Mouse (Mus musculus): Measurements from ENCODE around the gene Elp5. TPM values are rescaled to one million over a fixed set of nuclear protein-coding genes. Genes with fewer than 3 reads are reported as not detected.
"Not testable (repeated sequence)": the region's sequence is repeated elsewhere in the genome, so short reads cannot be mapped to it uniquely, and the experiment has no call there.

The Elp5 gene
- total RNA-seq, 2 experiments from 2014 or later: 33.0 to 45.2 TPM

DNA sequence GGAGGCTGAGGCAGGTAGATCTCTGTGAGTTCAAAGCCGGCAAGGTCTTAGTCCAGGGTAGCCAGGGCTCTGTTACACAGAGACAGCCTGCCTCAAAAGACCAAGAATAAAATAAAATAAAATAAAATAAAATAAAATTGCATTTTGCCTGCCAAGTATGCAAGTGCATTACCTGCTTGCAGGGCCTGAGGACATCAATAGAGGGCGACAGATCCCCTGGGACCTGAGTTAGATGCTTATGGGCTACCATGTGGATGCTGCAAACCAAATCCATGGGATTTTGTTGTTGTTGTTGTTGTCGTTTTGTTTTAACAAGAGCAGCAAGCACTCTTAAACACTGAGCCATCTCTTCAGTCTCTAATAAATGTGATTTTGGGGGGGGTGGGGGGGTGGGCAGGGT lies 50.1 kb downstream of the Elp5 start:
- TF ChIP-seq CTCF (IDR thresholded peaks at IDR 0.05): peak; percentile 47
- intact Hi-C loops (cut with DNase I): loop anchor here (5.0 kb wide), 1 partner anchor 70 kb away; the partner anchor contains the start of gene Dvl2
- H3K4me3 ChIP-seq: no peak overlapping the region
- no peak overlapping the region for H3K27ac ChIP-seq
- no peak for DNase-seq

DNA sequence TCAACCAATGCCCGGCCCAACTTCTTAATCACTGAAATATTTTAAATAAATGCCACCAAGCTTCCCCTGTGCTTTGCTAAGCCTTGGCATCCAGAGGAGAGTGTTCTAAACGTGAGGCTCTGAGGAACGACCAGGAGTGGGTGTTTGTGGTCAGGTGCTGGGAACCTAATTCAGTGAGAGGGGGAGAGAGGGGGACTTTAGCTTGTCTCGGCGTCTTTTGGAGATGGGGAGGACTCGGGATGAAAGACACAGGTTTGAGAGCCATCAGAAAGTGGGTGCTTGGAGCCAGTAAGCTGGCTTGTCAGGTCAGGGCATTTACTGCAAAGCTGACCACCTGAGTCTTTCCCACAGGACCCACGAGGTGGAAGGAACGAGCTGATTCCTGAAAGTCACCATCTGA lies 50.5 kb downstream of the Elp5 start:
- intact Hi-C loops (cut with DNase I): loop anchor here (5.0 kb wide), 1 partner anchor 71 kb away; the partner anchor contains the start of gene Dvl2
- no peak overlapping the region for H3K27ac ChIP-seq
- no peak overlapping the region for H3K4me3 ChIP-seq
- no peak for DNase-seq
- no peak for TF ChIP-seq CTCF (IDR thresholded peaks at IDR 0.05)

DNA sequence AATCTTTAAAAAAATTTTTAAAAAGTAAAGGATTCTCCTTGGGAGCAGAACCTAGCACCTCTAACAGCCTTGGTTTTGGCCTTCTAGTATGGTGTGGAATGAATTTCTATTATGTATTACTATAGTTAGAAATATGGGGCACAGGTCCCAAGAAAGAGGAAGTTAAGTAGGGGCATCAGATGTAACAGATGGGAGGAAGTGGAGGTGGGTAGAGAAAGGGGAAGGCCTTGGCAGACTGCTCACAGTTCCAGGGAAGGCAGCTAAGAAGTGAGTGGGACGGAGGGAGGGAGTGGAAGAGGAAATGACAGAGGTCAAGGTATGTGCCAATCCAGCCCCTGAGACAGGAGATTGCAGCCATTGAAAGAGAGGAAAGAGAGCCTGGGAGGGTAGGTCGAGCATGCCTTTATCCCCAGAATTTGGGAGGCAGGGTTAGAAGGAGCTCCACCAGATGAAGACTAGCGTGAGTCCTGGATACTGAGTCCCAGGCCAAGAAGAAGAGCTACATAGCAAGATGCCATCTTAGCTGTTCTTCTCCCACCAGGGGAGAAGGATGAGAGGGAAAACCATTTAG lies 51.3 kb downstream of the Elp5 start:
- H3K27ac ChIP-seq: no peak overlapping the region

DNA sequence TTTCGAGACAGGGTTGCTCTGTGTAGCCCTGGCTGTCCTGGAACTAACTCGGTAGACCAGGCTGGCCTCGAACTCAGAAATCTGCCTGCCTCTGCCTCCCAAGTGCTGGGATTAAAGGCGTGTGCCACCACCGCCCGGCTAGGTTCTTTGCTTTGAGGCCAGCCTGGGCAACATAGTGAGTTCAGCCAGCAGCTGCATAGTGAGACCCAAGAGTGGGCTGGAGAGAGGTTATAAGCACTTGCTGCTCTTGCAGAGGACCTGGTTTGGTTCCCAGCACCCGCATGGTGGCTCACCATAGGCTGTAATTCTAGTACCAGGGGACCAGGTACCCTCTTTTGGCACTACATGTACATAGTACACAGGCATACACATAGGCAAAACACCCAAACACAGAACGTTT lies 52.1 kb downstream of the Elp5 start:
- intact Hi-C loops (cut with DNase I): loop anchor here (5.0 kb wide), 1 partner anchor 72 kb away; the partner anchor contains the start of gene Dvl2
- H3K4me3 ChIP-seq, H3K27ac ChIP-seq, DNase-seq: not testable (repeated sequence)

More for the DNA sequence above, 51.3 kb downstream of the Elp5 start:
- no peak overlapping the region for H3K4me3 ChIP-seq
- DNase-seq: no peak
- TF ChIP-seq CTCF (IDR thresholded peaks at IDR 0.05): no peak
- intact Hi-C loops (cut with DNase I): loop anchor here (5.0 kb wide), 1 partner anchor 71 kb away; the partner anchor contains the start of gene Dvl2

DNA sequence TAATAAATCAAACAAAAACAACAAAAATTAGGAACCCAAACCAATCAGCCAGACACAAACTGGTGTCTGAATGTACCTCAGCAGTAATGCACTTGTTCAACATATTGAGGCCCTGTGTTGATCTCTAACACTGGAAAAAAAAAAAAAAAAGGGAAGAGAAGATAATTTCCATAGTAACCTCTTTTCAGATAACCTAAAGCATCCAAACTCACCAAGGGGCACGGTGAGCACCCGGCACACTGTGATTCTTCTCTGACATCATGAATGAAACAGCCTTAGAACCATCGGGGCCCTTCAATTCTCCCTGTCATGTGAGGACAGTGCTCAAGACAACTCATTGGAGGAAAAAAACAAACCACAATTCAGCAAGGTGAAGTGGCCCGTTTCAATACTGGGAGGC lies 52.6 kb downstream of the Elp5 start:
- intact Hi-C loops (cut with DNase I): loop anchor here (5.0 kb wide), 1 partner anchor 73 kb away; the partner anchor contains the start of gene Dvl2
- TF ChIP-seq CTCF (IDR thresholded peaks at IDR 0.05): no peak
- Histone ChIP-seq H3K27ac (no peak overlapping the region), H3K4me3 (no peak overlapping the region)
- DNase-seq: no peak

DNA sequence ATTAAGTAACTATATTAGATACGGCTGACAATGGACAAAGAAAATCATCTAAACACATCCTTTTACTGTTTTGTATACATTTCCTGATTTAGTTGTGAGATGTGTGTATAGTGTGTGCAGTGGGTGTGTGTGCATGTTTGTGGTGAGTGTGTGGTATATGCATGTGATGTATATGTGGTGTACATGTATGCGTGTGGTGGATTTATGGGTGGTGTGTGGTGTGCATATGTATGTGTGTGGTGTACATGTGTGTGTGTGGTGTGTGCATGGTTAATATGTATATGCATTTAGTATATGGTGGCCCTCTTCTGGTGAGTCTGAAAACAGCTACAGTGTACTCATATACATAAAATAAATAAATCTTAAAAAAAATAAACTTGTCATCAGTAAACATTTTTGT lies 54.8 kb downstream of the Elp5 start:
- no peak overlapping the region for H3K4me3 ChIP-seq
- intact Hi-C loops (cut with DNase I): no loop called here
- no peak overlapping the region for H3K27ac ChIP-seq
- no peak for DNase-seq
- no peak for TF ChIP-seq CTCF (IDR thresholded peaks at IDR 0.05)

DNA sequence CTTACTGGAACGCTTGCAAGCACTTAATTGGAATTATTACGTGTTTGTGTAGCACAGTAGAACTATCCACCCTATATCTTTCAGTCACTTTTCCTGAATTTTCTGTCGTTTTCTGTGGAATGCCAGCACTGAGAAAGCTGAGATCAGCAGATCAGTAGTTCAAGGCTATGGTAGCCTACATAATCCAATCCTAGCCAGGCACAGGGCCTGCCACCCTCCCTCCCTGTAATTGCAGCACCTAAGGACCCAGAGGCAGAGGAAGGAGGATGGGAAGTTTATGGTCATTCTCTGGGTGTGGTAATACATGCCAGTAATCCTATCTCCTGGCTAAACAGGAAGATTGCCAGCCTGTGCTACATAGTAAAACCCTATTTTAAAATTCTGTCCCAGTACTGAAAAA lies 59.5 kb downstream of the Elp5 start:
- Histone ChIP-seq H3K27ac (peak overlapping the region; percentile 96), H3K4me3 (peak overlapping the region; percentile 70)
- intact Hi-C loops (cut with DNase I): no loop called here
- no peak for TF ChIP-seq CTCF (IDR thresholded peaks at IDR 0.05)
- peak; percentile 24 for DNase-seq

DNA sequence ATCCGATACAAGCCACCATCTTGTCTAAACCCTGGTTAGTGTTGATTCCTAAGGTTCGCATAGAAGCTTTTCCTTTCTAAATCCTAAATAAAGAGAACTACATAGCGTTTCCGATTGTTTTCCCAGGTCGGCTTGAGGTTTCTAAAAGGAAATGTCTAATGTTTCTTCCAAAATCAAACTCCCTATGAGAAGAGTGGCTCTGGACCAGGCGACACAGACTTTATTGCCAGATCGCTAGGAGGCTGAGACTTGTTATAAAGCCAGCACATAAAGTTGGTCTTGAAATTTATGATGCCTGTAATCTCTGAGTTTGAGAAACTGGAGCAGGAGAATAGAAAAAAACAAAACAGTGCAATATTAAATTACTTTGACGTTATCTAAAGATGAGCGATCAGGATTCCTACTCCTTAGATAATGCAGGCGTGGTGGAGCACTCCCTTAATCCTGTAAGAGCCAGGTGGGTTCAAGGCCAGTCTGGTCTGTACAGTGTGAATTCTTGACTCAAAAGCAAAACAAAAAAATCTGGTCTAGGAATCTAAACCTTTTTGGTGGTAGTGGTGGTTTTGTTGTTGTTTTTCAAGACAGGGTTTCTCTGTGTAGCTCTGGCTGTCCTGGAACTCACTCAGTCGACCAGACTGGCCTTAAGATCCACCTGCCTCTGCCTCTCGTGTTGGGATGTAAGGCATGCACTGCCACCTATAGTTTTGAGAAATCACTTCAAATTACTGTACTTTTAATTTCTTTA lies 60.1 kb downstream of the Elp5 start:
- peak overlapping the region; percentile 96 for H3K27ac ChIP-seq
- H3K4me3 ChIP-seq: peak overlapping the region; percentile 70
- peak; percentile 14 for DNase-seq
- intact Hi-C loops (cut with DNase I): no loop called here
- no peak for TF ChIP-seq CTCF (IDR thresholded peaks at IDR 0.05)

DNA sequence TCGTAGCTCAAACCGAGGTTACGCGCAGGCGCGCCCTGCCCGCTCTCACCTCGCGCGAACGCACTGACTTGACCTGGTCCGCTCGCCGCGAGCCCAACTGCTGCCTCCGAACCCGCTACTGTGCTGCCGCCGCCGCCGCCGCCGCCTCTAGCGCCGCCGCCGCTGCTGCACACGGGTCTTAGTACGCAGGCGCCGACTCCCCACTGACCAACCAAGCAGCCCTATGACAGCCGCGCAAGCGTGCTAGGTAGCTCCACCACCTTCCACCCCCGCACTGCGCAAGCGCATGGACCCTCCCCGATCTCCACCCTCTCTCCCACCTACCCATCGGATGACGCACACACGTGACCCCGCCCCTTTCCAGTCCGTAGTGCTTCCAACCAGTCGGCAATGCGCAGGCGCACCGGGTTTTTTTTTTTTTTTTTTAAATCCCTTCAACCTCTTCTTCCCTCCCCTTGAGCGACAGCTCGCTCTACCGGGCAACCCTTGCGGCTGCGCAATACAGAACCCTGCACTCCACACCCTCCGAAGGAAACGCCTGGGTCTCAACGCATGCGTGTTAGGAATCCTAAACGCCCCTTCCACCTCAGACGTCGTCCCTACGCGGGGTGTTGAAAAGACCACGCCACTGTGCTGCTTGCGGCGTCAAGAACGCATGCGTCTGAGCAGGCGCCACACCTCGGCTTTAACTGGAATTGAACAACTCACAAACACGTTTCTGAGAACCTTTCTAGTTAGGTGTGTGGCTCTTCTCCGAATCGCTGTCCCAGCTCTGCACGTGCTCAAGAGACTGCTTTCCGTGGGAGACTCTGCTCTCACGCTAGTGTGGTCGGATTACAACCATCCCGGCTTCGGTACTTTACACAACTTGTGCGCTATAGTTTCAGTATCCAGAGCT lies 61.0 kb downstream of the Elp5 start, which contains the start of gene Eif5a:
Gene Eif5a (minus strand): TSS at position 845 of the 898 bp plus-strand sequence.
- TF ChIP-seq CTCF (IDR thresholded peaks at IDR 0.05): peak; percentile 61
- peak within 1 kb of the TSS; percentile 97 for H3K4me3 ChIP-seq
- H3K27ac ChIP-seq: peak within 1 kb of the TSS; percentile 96
- peak; percentile 100 for DNase-seq
- intact Hi-C loops (cut with DNase I): no loop called here

DNA sequence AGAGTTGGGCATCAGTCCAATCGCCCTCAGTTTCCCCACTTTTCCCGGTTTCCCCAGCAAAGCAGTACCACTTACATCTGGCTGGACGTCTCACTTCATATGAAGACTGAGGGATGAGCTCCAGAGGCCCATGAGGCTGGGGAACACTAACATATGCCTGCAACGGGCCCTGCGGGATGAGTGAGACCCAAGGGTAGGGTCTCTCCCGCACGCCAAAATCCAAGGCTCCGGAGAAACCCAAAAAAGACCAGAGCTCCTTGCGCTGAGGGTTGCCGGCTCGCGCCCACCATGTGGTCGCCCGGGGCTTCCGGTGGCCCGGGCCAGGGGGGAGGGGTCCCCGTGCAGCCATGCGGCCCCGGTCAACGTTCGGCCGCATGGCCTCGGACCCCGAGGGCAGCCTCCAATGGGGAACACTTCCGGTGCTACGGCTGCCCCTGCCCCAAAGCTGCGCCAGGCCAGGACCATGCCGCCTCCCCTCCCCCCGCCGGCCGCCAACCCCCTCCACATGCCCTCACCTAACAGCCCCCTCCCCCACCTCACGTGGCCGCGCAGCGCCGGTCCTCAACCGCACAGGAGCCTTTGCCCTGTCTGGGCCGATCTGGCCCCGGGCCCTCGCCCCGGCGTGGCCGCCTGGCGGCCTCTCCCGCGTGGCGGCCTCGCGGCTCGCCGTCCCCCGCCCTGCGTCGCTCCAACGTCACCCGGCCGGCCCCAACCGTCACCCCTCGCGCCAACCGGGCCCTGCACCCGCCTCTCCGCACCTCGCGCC lies 61.9 kb downstream of the Elp5 start:
- H3K4me3 ChIP-seq: peak overlapping the region; percentile 97
- TF ChIP-seq CTCF (IDR thresholded peaks at IDR 0.05): no peak
- peak; percentile 84 for DNase-seq
- intact Hi-C loops (cut with DNase I): no loop called here
- peak overlapping the region; percentile 96 for H3K27ac ChIP-seq

DNA sequence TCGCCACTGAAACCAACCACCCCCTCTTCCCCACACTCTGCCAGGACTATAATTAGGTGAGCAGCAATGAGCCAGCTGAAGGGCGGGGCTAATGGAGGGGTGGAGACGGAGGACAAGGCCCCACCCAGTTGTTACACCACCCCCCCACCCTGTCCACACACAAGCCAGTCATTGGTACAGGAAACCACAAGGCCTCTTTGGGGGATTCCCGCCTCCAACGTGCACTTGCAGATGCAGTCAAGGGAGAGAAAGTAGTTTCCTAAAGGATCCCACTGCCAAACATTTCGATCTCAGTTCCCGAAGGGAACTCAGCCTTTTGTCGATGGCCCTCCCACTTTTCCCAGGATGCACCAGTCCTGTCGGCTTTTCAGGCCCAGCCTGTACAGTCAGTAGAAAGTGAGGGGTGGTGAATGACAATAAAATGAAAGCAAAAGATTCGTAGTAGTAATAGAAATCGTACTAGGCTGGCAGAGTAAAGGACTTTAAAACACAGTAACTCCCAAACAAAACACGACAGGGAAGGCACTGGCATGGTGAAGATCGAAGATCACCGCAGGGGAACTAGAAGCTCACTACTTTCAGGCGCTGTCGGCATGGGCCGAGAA lies 62.6 kb downstream of the Elp5 start:
- H3K4me3 ChIP-seq: peak overlapping the region; percentile 97
- H3K27ac ChIP-seq: peak overlapping the region; percentile 96
- DNase-seq: peak; percentile 92
- intact Hi-C loops (cut with DNase I): loop anchor here (10.0 kb wide), 1 partner anchor 815 kb away; no protein-coding TSS in a partner anchor
- TF ChIP-seq CTCF (IDR thresholded peaks at IDR 0.05): no peak

Measured in gastrocnemius, adult 2 months (tissue).